ENCODE assay signal across 22 mouse cellular contexts in the genomic region with DNA sequence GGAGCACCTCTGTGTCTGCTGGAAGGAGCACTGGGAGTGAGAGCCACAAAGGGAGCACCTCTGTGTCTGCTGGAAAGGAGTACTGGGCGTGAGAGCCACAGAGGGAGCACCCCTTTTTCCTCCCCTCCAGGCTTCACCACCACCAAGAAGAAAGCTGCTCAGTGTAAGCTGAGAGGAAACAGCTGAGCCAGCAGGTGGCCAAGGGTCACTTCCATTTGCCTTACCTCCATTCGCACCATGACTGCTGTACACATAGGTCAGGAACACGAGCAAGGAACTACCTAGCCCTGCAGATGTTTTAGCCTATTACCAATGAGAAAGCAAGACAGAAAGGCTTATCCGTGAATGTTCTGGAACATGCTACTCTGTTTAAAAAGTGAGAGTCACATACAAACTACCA. TPM values are rescaled to one million over a fixed set of nuclear protein-coding genes. Genes with fewer than 3 reads are reported as not detected.
DNase-seq lines count a peak whose midpoint lies in the region; ATAC-seq and TF ChIP-seq lines count a peak whose summit lies in the region.
"Had no signal": no experiment of that assay in that cellular context is flagged by ENCODE, and none has a peak within 500 bp of the region (broad histone marks: within the 10 kb centered on the region; RNA-seq: fewer than 3 reads in every experiment).

No protein-coding gene starts in this region.

- TF ChIP-seq POLR2A in kidney, adult 2 months (IDR thresholded peaks at IDR 0.05; ENCODE audit: low read depth, low read length) = no peak
- no peak for TF ChIP-seq POLR2A in myocyte (IDR thresholded peaks at IDR 0.05; ENCODE audit: insufficient read length, low read depth)

- H3K9ac ChIP-seq in hindbrain, embryonic 13.5 days = no peak overlapping the region
- H3K9ac ChIP-seq in hindbrain, postnatal 0 days (replicated peaks; ENCODE audit: low read length) = no peak overlapping the region
- no peak overlapping the region for H3K9ac ChIP-seq in kidney, embryonic 15.5 days
- no peak overlapping the region for H3K9ac ChIP-seq in forebrain, embryonic 15.5 days (replicated peaks)
- H3K9ac ChIP-seq: embryonic facial prominence, embryonic 15.5 days; heart, embryonic 12.5 days had no signal

- H3K4me2 ChIP-seq in hindbrain, embryonic 13.5 days = no peak overlapping the region
- H3K4me2 ChIP-seq in hindbrain, postnatal 0 days (ENCODE audit: low read depth, low read length) = no peak overlapping the region
- no peak overlapping the region for H3K4me2 ChIP-seq in kidney, embryonic 15.5 days
- no peak overlapping the region for H3K4me2 ChIP-seq in myocyte (ENCODE audit: low read depth)
- H3K4me2 ChIP-seq in forebrain, embryonic 15.5 days (replicated peaks) = no peak overlapping the region
- H3K4me2 ChIP-seq: embryonic facial prominence, embryonic 15.5 days; heart, embryonic 12.5 days had no signal

- H3K4me3 ChIP-seq in hindbrain, embryonic 13.5 days = no peak overlapping the region
- no peak overlapping the region for H3K4me3 ChIP-seq in hindbrain, postnatal 0 days (ENCODE audit: low read length)
- no peak overlapping the region for H3K4me3 ChIP-seq in kidney, adult 2 months (ENCODE audit: insufficient read depth, low read depth, low read length)
- H3K4me3 ChIP-seq in kidney, embryonic 15.5 days (replicated peaks) = no peak overlapping the region
- H3K4me3 ChIP-seq in myocyte = no peak overlapping the region
- no peak overlapping the region for H3K4me3 ChIP-seq in forebrain, embryonic 15.5 days
- H3K4me3 ChIP-seq: embryonic facial prominence, embryonic 15.5 days; erythroblast, embryonic 14.5 days; heart, embryonic 12.5 days; hindbrain, embryonic 10.5 days had no signal

- no peaks in the 10 kb centered on the region for H3K27me3 ChIP-seq in hindbrain, embryonic 13.5 days
- H3K27me3 ChIP-seq in hindbrain, postnatal 0 days (ENCODE audit: insufficient read depth, low read length) = no peaks in the 10 kb centered on the region
- no peaks in the 10 kb centered on the region for H3K27me3 ChIP-seq in kidney, adult 2 months (replicated peaks; ENCODE audit: control insufficient read depth, insufficient read depth, low read length)
- no peaks in the 10 kb centered on the region for H3K27me3 ChIP-seq in kidney, embryonic 15.5 days
- H3K27me3 ChIP-seq in myocyte (ENCODE audit: control insufficient read depth, insufficient read depth, insufficient read length) = no peaks in the 10 kb centered on the region
- H3K27me3 ChIP-seq in forebrain, embryonic 15.5 days = no peaks in the 10 kb centered on the region
- H3K27me3 ChIP-seq: embryonic facial prominence, embryonic 15.5 days; heart, embryonic 12.5 days had no signal

- 83% methylated on average over 4 of the region's 4 CpGs for WGBS in hindbrain, embryonic 13.5 days
- WGBS in hindbrain, postnatal 0 days = 85% methylated on average over 4 of the region's 4 CpGs
- whole genome bisulfite sequencing in kidney, adult 2 months = 52% methylated on average over 4 of the region's 4 CpGs
- WGBS in kidney, embryonic 15.5 days = 69% methylated on average over 4 of the region's 4 CpGs
- WGBS in forebrain, embryonic 15.5 days = 89% methylated on average over 4 of the region's 4 CpGs

- peaks cover 17% of the 10 kb centered on the region for H3K79me2 ChIP-seq in myocyte (ENCODE audit: control insufficient read depth, insufficient read depth)

- H3K27ac ChIP-seq in hindbrain, embryonic 13.5 days = no peak overlapping the region
- H3K27ac ChIP-seq in hindbrain, postnatal 0 days = no peak overlapping the region
- no peak overlapping the region for H3K27ac ChIP-seq in kidney, adult 2 months (ENCODE audit: insufficient read depth, low read depth, low read length)
- H3K27ac ChIP-seq in kidney, embryonic 15.5 days = no peak overlapping the region
- no peak overlapping the region for H3K27ac ChIP-seq in forebrain, embryonic 15.5 days (replicated peaks)
- H3K27ac ChIP-seq: embryonic facial prominence, embryonic 15.5 days; hindbrain, embryonic 10.5 days had no signal

- no peak overlapping the region for H3ac ChIP-seq in myocyte (ENCODE audit: control insufficient read depth, insufficient read length)

- H3K4me1 ChIP-seq in hindbrain, embryonic 13.5 days (replicated peaks) = peaks cover 18% of the 10 kb centered on the region
- H3K4me1 ChIP-seq in hindbrain, postnatal 0 days (ENCODE audit: insufficient read depth, low read length) = peaks cover 5% of the 10 kb centered on the region; the same call in 1 of the 2 replicates
- peaks cover 36% of the 10 kb centered on the region for H3K4me1 ChIP-seq in kidney, adult 2 months (ENCODE audit: control insufficient read depth, insufficient read depth, low read length)
- H3K4me1 ChIP-seq in kidney, embryonic 15.5 days = peaks cover 32% of the 10 kb centered on the region
- peaks cover 12% of the 10 kb centered on the region for H3K4me1 ChIP-seq in forebrain, embryonic 15.5 days
- H3K4me1 ChIP-seq: hindbrain, embryonic 10.5 days had no signal

- DNase-seq in hindbrain, postnatal 0 days (ENCODE audit: low spot score) = no peak
- peak; percentile 76 for DNase-seq in kidney, adult 2 months
- peak; percentile 40 for DNase-seq in kidney, postnatal 10 days
- DNase-seq in layer of hippocampus, postnatal 14 days (ENCODE audit: low spot score in 2 of 2) = no peak
- DNase-seq: adrenal gland, adult 8-10 months; adrenal gland, postnatal 36 days; B cell, adult 2 months; cerebellum, adult 2 months; cerebellum, postnatal 14 days; embryo, embryonic 11 days; gastrocnemius, postnatal 10 days had no signal

- ATAC-seq in hindbrain, embryonic 13.5 days (ENCODE audit: low FRiP score) = 0 out of 2 replicates have a peak, but pooled peaks have one; percentile 36
- no peak for ATAC-seq in hindbrain, postnatal 0 days
- no peak for ATAC-seq in kidney, embryonic 15.5 days (replicated peaks; ENCODE audit: low FRiP score)
- ATAC-seq in forebrain, embryonic 15.5 days (replicated peaks) = no peak
- ATAC-seq: CD4-positive, CD25-positive, alpha-beta regulatory T cell, adult 4 months; forebrain, embryonic 16.5 days had no signal

- H3K36me3 ChIP-seq in hindbrain, embryonic 13.5 days = peaks cover 32% of the 10 kb centered on the region
- no peaks in the 10 kb centered on the region for H3K36me3 ChIP-seq in hindbrain, postnatal 0 days (ENCODE audit: insufficient read depth, low read length)
- H3K36me3 ChIP-seq in kidney, adult 2 months (ENCODE audit: control insufficient read depth, insufficient read depth, low read length) = peaks cover 2% of the 10 kb centered on the region; the same call in 1 of the 2 replicates
- H3K36me3 ChIP-seq in kidney, embryonic 15.5 days = peaks cover 41% of the 10 kb centered on the region
- H3K36me3 ChIP-seq in myocyte (ENCODE audit: control insufficient read depth, insufficient read depth) = no peaks in the 10 kb centered on the region
- no peaks in the 10 kb centered on the region; the same call in 1 of the 2 replicates for H3K36me3 ChIP-seq in forebrain, embryonic 15.5 days

- TF ChIP-seq CTCF in hindbrain, postnatal 0 days (IDR thresholded peaks at IDR 0.05; ENCODE audit: low read depth) = no peak
- TF ChIP-seq CTCF in kidney, adult 2 months (conservative IDR thresholded peaks at IDR 0.05; ENCODE audit: insufficient read depth, insufficient read length, low read depth, low read length) = 0 out of 2 replicates have a peak, but pooled peaks have one; percentile 12

- no peaks in the 10 kb centered on the region for H3K9me3 ChIP-seq in hindbrain, embryonic 13.5 days
- H3K9me3 ChIP-seq in hindbrain, postnatal 0 days (ENCODE audit: low read length) = no peaks in the 10 kb centered on the region
- H3K9me3 ChIP-seq in kidney, embryonic 15.5 days (replicated peaks) = no peaks in the 10 kb centered on the region
- no peaks in the 10 kb centered on the region for H3K9me3 ChIP-seq in forebrain, embryonic 15.5 days
- H3K9me3 ChIP-seq: embryonic facial prominence, embryonic 15.5 days; G1E; heart, embryonic 12.5 days; hindbrain, embryonic 10.5 days had no signal

TF ChIP-seq in myocyte, 11 proteins besides CTCF, POLR2A, EP300 and RAD21:
- TF ChIP-seq TCF3 (IDR thresholded peaks at IDR 0.05; ENCODE audit: insufficient read length, low read depth) = no peak
- TF ChIP-seq MYOG (IDR thresholded peaks at IDR 0.05; ENCODE audit: control insufficient read depth in 1 of 3, insufficient read depth in 1 of 3, insufficient read length in 2 of 3, low read depth in 2 of 3) = peak in 1 of 3 experiments; percentile 72
- TF ChIP-seq MYOD1 (IDR thresholded peaks at IDR 0.05; ENCODE audit: control insufficient read depth in 1 of 3, insufficient read length in 2 of 3, low read depth in 2 of 3) = peak in 2 of 3 experiments; percentile 59 to 64

RNA-seq across cellular contexts. Expression of gene Fbxl17, which starts 10.3 kb away (rescaled TPM):
- polyA plus RNA-seq in hindbrain, embryonic 13.5 days (2015; fragmentation: Nextera tagmentation; extraction: Ambion mirVana) = 12.0 and 17.3 TPM in 2 replicates
- 22.3 and 27.6 TPM in 2 replicates for total RNA-seq in hindbrain, postnatal 0 days (2014; rRNA removed)
- 10.0 and 13.1 TPM in 2 replicates for polyA plus RNA-seq in hindbrain, postnatal 0 days (2015; fragmentation: Nextera tagmentation; extraction: Ambion mirVana)
- 9.2 and 10.2 TPM in 2 replicates for polyA plus RNA-seq in kidney, adult 2 months (2012; rRNA removed)
- 5.0 and 5.7 TPM in 2 replicates for polyA plus RNA-seq in kidney, embryonic 15.5 days (2015; fragmentation: Nextera tagmentation; extraction: Ambion mirVana)
- polyA plus RNA-seq in myocyte (2012; fragmentation: generic; extraction: Trizol) = 9.3 TPM
- total RNA-seq in layer of hippocampus, postnatal 14 days (2021) = 10 to 100 TPM; 50.6 to 56.8 TPM
- polyA plus RNA-seq in forebrain, embryonic 15.5 days (2015; fragmentation: Nextera tagmentation; extraction: Ambion mirVana) = 8.1 and 8.7 TPM in 2 replicates

Comparison
In these comparisons a context has a peak if more than half of its experiments do, and no peak if none do; other contexts are left out.
1. DNase-seq: peak in kidney, adult 2 months (single experiment) and kidney, postnatal 10 days (single experiment); none in hindbrain, postnatal 0 days (single experiment) and layer of hippocampus, postnatal 14 days (0 of 2).